Mouse (Mus musculus) yolk sac, embryonic 10.5 days (tissue): ENCODE results near the gene Armc7.
"Not testable (repeated sequence)": the region's sequence is repeated elsewhere in the genome, so short reads cannot be mapped to it uniquely, and the experiment has no call there.

Experiments
- DNase-seq: peaks from one replicate; pipeline ENCODE4 v3.0.0-alpha.2; 2017; ENCODE audit warnings: low spot score

The Armc7 gene

GRCm38 (mm10) chr11:115491356-115492083, 16.1 kb downstream of the Armc7 start, which contains the start of gene Nt5c:
Gene Nt5c, minus strand, starts transcription at chr11:115491862.
- peak; percentile 78 for DNase-seq

DNA sequence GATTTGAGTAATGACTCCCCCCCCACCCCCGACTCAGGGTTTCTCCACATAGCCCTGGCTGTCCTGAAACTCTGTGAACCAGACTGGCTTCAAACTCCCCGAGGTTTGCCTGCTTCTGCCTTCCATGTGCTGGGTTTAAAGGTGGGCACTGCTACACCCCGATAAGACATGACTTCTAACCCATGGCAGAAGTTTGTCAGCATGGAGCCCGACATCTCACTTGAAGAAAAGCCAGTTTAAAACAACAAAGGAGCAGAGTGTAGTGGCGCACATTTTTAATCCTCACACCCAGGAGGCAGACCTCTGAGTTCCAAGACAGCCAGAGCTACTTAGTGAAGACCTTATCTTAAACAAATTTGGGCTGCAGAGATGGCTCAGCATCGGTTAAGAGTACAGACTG, 16.9 kb downstream of the Armc7 start:
- no peak for DNase-seq

- DNase-seq: not testable (repeated sequence)
Measured at GRCm38 (mm10) chr11:115496559-115496958, 21.1 kb downstream of the Armc7 start.

DNA sequence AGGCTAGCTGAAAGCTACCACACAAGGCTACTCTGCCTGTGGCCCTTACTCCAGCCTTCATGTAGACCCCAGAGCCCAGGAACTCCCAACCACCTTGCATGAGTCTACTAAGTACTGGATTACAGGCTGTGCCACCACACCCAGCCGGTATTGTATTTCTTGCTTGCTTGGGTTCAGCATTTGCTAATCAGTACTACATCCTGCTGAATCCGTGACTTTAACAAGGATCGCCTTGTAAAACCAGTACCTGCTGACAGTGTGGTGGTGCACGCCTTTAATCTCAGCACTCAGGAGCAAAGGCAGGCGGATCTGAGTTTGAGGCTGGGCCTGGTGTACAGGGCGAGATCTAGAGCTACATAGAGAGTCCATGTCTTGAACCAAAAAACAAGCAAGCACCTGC, 27.2 kb downstream of the Armc7 start:
- DNase-seq: no peak

GRCm38 (mm10) chr11:115506586-115506985, 31.1 kb downstream of the Armc7 start:
- DNase-seq: no peak

DNA sequence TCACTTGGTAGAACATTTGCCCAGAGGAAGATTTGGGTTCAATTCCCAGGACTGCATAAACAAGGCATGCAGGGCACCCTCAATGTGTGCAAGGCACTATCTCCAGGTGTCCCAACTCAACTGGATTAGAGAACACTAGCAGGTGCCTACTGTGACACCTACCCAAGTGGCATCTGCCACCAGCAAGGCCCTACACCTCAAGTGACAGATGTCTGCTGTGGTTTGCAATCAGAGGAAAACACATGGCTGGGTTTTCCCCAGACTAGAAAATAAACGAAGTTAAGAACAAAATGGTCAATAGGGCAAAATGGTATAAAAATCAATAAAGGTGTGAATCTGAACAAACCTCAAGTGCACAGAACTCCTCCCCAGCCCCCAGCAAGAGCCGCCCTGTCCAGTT, 32.6 kb downstream of the Armc7 start:
- no peak for DNase-seq

DNA sequence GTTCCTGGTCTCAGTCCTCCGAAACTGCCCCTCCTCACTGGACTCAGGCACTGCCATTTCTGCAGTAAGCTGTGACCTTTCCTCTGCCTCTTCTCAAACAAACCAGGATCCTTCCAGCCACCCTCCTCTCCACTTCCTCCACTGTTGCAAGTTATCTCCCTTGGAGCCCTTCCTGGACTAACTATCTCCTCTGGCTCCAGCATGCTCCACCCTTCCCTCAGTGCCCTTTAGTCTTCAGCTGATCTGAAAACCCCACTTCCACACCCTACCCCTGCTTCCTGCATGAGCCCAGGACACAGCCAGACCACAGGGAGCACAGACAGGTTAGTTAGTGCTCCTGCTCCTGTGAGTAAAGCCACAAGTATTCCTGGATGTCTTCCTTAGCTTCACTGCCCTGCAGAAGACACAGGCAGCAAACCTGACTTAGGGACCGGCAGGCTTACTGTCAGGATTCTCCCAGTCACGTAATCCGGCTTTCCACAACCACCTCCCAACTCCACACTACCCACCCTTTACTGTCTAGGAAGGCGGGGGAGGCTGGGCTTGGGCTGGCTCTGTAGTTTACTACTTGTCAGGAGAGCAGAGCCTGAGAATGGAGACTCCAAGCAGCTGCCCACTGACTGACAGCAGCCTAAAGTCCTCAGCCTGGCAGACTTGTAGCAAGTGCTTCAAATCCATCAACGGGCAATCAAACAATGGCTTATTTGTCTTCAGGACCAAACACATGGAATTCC, 34.5 kb downstream of the Armc7 start:
- DNase-seq: peak; percentile 77

DNA sequence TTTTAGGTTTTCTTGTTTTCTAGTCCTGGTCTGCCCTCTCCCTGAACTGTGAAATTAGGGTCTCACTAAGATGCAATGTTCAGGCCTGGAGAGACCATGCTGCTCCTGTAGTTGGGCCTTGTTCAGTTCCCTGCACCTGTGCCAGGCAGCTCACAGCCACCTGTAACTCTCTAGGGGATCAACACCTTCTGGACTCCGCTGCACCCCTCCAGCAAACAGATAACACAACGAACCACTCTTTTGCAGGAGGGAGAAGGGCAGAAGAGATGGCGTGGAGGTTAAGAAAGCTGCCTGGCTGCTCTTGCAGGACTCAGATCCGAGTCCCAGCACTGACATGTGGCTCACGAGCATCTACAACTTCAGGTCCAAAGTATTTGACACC, 35.0 kb downstream of the Armc7 start:
- DNase-seq: peak; percentile 19

- DNase-seq: peak; percentile 21
Measured at GRCm38 (mm10) chr11:115511121-115511520, 35.7 kb downstream of the Armc7 start.

- DNase-seq: peak; percentile 11
Measured at GRCm38 (mm10) chr11:115512004-115512403, 36.5 kb downstream of the Armc7 start.

GRCm38 (mm10) chr11:115512407-115513183, 37.1 kb downstream of the Armc7 start:
- peak; percentile 17 for DNase-seq

GRCm38 (mm10) chr11:115513271-115514237, 38.1 kb downstream of the Armc7 start:
- peak; percentile 75 for DNase-seq

DNA sequence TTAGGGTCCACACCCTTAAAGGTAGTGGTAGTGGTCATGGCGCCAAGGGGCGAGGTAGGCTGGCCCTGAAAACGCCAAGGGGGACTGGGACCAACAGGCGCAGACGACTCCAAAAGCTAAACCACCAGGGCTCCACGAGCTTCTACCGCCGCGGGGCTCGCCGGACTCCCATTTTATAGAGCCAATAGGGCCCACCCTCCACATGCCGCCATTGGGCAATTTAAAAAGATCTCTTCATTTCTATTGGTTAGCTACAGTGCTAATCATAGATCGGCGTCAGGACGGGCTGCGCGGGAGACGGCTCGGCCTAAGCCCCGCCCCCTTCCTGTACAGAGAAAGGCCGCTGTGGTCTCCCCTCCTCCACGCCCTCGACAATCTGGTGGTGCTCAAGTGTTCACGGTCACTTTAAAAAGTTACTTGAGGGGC, 38.8 kb downstream of the Armc7 start, which contains the start of gene Jpt1:
TSS of gene Jpt1 (minus strand) at position 150 of the 426 bp plus-strand sequence.
- peak; percentile 95 for DNase-seq

GRCm38 (mm10) chr11:115515021-115515420, 39.6 kb downstream of the Armc7 start:
- DNase-seq: no peak

DNA sequence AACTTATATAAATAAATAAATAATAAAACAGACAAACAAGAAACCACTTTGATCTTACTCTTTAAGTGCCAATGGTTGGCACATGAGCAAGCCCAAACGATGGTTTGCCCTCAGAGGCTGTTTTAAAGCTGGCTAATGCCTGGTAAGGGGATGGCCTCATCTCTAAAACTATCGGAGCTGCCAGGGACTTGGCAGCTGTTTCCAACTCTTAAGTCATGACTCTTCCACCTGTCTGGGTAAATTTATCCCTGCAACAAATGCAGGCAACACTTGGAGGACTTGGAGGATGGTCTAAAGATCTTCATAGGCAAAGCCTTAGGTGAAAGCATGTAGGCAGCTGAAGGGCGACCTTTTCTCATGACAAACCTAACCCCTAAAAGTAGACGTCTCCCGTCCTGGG, 41.5 kb downstream of the Armc7 start:
- no peak for DNase-seq

DNA sequence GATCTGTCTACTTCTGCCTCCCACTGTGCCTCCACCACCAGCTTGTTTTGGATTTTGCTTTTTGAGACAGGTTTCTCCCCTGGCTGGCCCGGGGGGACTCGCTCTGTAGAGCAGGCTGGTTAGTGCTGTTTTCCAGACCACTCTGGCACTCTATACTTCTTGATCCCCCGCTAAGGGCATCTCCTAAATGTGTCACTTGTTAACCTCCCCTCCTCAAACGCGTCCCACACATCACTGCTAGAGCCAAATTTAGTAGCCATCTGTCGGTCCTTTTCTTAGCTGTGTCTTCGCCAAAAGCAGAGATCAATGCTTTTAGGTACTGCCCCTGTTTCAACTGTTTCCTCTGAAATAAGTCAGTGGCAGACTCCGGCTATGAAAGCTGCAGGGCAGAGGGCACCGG, 43.2 kb downstream of the Armc7 start:
- no peak for DNase-seq

- DNase-seq: no peak
Measured at GRCm38 (mm10) chr11:115519581-115519980, 44.1 kb downstream of the Armc7 start.

DNA sequence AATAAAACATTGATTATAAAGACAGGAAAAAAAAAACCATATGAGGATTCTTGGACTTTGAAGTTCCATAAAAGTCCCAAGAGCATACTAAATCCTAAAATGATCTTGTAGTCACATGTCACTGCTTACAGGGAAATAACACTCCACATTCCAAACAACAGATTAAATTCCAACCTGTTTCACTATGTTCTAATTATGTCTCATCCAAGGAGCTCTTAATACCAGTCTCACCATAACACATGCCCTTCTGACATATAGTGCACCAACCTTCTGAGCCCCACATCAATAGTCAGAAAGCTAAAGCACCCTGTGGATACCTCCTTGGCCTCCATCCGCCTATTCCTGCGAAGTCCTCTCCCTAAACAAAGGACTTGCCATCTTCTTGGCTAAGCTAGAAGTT, 44.8 kb downstream of the Armc7 start:
- DNase-seq: no peak

DNA sequence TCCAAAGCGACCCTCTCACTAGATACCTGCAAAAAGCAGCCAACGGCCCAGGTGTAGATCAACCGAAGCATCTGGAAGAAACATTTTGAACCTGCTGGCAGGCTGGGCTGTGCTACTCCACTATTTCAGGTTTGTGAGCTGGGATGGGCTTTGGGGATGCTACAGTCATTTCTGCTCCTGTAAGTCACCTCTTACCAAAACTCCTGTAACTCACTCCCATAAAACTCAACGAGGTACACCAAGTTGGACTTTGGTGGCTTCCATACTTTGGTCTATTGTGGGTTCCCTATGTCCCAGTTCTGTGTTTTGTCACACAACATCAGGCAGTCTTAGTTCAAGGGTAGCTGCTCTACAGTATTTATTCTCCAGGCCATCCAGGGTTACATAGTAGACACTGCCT, 45.6 kb downstream of the Armc7 start:
- no peak for DNase-seq

DNA sequence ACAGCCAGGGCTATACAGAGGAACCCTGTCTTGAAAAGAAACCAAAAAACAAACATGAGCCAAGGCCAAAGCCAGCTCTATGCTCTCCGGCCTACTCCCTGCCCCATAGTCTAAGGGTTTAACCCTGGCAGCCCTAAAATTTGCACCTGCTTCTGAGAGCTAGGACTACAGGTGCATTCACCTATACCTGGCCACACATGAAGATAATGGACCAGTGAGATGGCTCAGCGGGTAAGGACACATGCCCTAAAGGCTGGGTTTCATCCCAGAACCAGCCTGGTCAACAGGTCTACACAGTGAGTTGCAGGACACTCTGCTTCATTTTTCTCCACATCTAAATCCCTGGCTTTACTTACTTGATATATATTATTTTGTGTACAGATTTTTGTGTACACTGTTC, 46.8 kb downstream of the Armc7 start:
- no peak for DNase-seq

GRCm38 (mm10) chr11:115522703-115523102, 47.2 kb downstream of the Armc7 start:
- no peak for DNase-seq
